Mouse (Mus musculus) heart, adult 2 months (tissue): ENCODE measurements around the gene Ube3b. TPM values are rescaled to one million over a fixed set of nuclear protein-coding genes. Genes with fewer than 3 reads are reported as not detected.
A peak's percentile ranks its signal among the peaks of the same experiment; 100 is the strongest.

Source experiments
- DNase-seq, 2 experiments: peaks; one replicate each; pipeline ENCODE4 v3.0.0; 2021
- H3K27ac ChIP-seq: fragments of 200-600 bp; 2 replicates; pipeline ENCODE4 v1.8.1; 2022
- H3K27me3 ChIP-seq: fragments of 200-500 bp; 2 replicates; pipeline ENCODE4 v1.6.1; 2012; ENCODE audit warnings: mild to moderate bottlenecking, low read length, inconsistent platforms, mixed read lengths; ENCODE audit not compliant: control insufficient read depth, insufficient read depth
- H3K36me3 ChIP-seq: fragments of 200-500 bp; 2 replicates; pipeline ENCODE4 v1.6.1; 2012; ENCODE audit warnings: low read length, inconsistent platforms; ENCODE audit not compliant: control insufficient read depth, insufficient read depth
- H3K4me1 ChIP-seq: fragments of 200-500 bp; 2 replicates; pipeline ENCODE4 v1.6.1; 2011; ENCODE audit warnings: low read length; ENCODE audit not compliant: control insufficient read depth, insufficient read depth
- H3K4me3 ChIP-seq: fragments of 200-600 bp; 2 replicates; pipeline ENCODE4 v1.8.1; 2022
- H3K79me2 ChIP-seq: fragments of 200-500 bp; replicated peaks from 2 replicates; pipeline ENCODE4 v1.6.1; 2012; ENCODE audit warnings: mild to moderate bottlenecking, inconsistent platforms, low read length, moderate library complexity, mixed read lengths; ENCODE audit not compliant: control insufficient read depth, insufficient read depth
- H3K9ac ChIP-seq: fragments of 200-500 bp; 2 replicates; pipeline ENCODE4 v1.6.1; 2012; ENCODE audit warnings: low read depth, mild to moderate bottlenecking, control low read depth, inconsistent platforms, low read length, mixed read lengths
- CTCF ChIP-seq: fragments of 200-600 bp; IDR thresholded peaks from 2 replicates; pipeline ENCODE4 v1.8.1; 2022; ENCODE audit warnings: antibody characterized with exemption, mild to moderate bottlenecking, moderate library complexity
- EP300 ChIP-seq: fragments of 200-500 bp; IDR thresholded peaks from 2 replicates; pipeline ENCODE4 v1.6.1; 2011; ENCODE audit warnings: low read depth, low read length, control low read depth; ENCODE audit not compliant: insufficient read depth
- POLR2A ChIP-seq: fragments of 200-500 bp; IDR thresholded peaks from 2 replicates; pipeline ENCODE4 v1.6.1; 2011; ENCODE audit warnings: mild to moderate bottlenecking, low read depth, low read length, control low read depth; ENCODE audit not compliant: insufficient read depth
- WGBS: fragments of 180-500 bp; shearing (Covaris S2); methylation state at CpG from one replicate; pipeline ENCODE4 v1.1.7; 2018; 5-methylcytosine and 5-hydroxymethylcytosine counted together
- intact Hi-C: fragments of 180-260 bp; cut with DNase I; formaldehyde crosslinking; loops from one replicate; pipeline ENCODE4 v1.15.1; 2025
- polyA plus RNA-seq: library from polyadenylated mRNA; depleted of rRNA; stranded (reverse); fragments of >200 nt; gene quantifications from 2 replicates; pipeline ENCODE4 v1.2.3, GENCODE M21; 2012
- total RNA-seq, 2 experiments: library from RNA; stranded (reverse); gene quantifications; 2 replicates each; pipeline ENCODE4 v1.2.3; 2021

The Ube3b gene
- total and polyA plus RNA-seq, 3 experiments = 84.2 to 101 (median 86.3) TPM

GRCm38 (mm10) chr5:114371331-114371730 is 9.1 kb upstream of the Ube3b start:
- Histone ChIP-seq H3K36me3 (peaks cover 9% of the 10 kb centered on the region), H3K9ac (no peak overlapping the region), H3K79me2 (no peaks in the 10 kb centered on the region; the same call in none of the 2 replicates), H3K4me3 (no peak overlapping the region), H3K4me1 (peaks cover 47% of the 10 kb centered on the region), H3K27ac (peak overlapping the region; percentile 79), H3K27me3 (no peaks in the 10 kb centered on the region)
- intact Hi-C loops = loop anchor here (10.0 kb wide), 1 partner anchor 197 kb away; no protein-coding TSS in a partner anchor
- 14% methylated on average over 3 of the region's 3 CpGs for WGBS
- TF ChIP-seq POLR2A (no peak), EP300 (no peak), CTCF (no peak)
- no peak for DNase-seq

- H3K4me1 ChIP-seq = peaks cover 47% of the 10 kb centered on the region
- DNase-seq = peak in 1 of 2 experiments; percentile 43
- intact Hi-C loops = loop anchor here (10.0 kb wide), 1 partner anchor 197 kb away; no protein-coding TSS in a partner anchor
- peak overlapping the region; percentile 79 for H3K27ac ChIP-seq
- H3K4me3 ChIP-seq = no peak overlapping the region; the same call in 1 of the 2 replicates
- TF ChIP-seq CTCF (no peak), POLR2A (no peak), EP300 (0 out of 2 replicates have a peak, but pooled peaks have one; percentile 38)
- no peak overlapping the region for H3K9ac ChIP-seq
- 41% methylated on average over 25 of the region's 25 CpGs for WGBS
- peaks cover 9% of the 10 kb centered on the region for H3K36me3 ChIP-seq
- no peaks in the 10 kb centered on the region for H3K27me3 ChIP-seq
- no peaks in the 10 kb centered on the region; the same call in none of the 2 replicates for H3K79me2 ChIP-seq
Observed at GRCm38 (mm10) chr5:114371731-114372473, 8.5 kb upstream of the Ube3b start.

- TF ChIP-seq CTCF (no peak), POLR2A (no peak), EP300 (no peak)
- no peak overlapping the region for H3K9ac ChIP-seq
- intact Hi-C loops = loop anchor here (10.0 kb wide), 1 partner anchor 198 kb away; no protein-coding TSS in a partner anchor
- DNase-seq = no peak
- peak overlapping the region; percentile 79 for H3K27ac ChIP-seq
- 55% methylated on average over 11 of the region's 11 CpGs for WGBS
- peaks cover 51% of the 10 kb centered on the region for H3K4me1 ChIP-seq
- no peaks in the 10 kb centered on the region; the same call in none of the 2 replicates for H3K79me2 ChIP-seq
- no peaks in the 10 kb centered on the region for H3K27me3 ChIP-seq
- H3K4me3 ChIP-seq = no peak overlapping the region; the same call in 1 of the 2 replicates
- H3K36me3 ChIP-seq = peaks cover 9% of the 10 kb centered on the region
Observed at GRCm38 (mm10) chr5:114372565-114372964, 7.8 kb upstream of the Ube3b start.

- Histone ChIP-seq H3K27ac (peak overlapping the region; percentile 84), H3K9ac (no peak overlapping the region), H3K4me1 (peaks cover 51% of the 10 kb centered on the region), H3K27me3 (no peaks in the 10 kb centered on the region), H3K4me3 (peak overlapping the region; percentile 4; the same call in 1 of the 2 replicates), H3K79me2 (no peaks in the 10 kb centered on the region; the same call in none of the 2 replicates), H3K36me3 (peaks cover 9% of the 10 kb centered on the region)
- 45% methylated on average over 11 of the region's 11 CpGs for WGBS
- TF ChIP-seq EP300 (no peak), POLR2A (no peak), CTCF (no peak)
- peak; percentile 66 to 70 for DNase-seq
- intact Hi-C loops = loop anchor here (10.0 kb wide), 1 partner anchor 198 kb away; no protein-coding TSS in a partner anchor
Observed at GRCm38 (mm10) chr5:114373174-114373573, 7.2 kb upstream of the Ube3b start.

GRCm38 (mm10) chr5:114373581-114373980 is 6.8 kb upstream of the Ube3b start:
- DNase-seq = no peak
- Histone ChIP-seq H3K36me3 (peaks cover 9% of the 10 kb centered on the region), H3K27ac (peak overlapping the region; percentile 84), H3K27me3 (no peaks in the 10 kb centered on the region), H3K4me3 (peak overlapping the region; percentile 4; the same call in 1 of the 2 replicates), H3K79me2 (no peaks in the 10 kb centered on the region; the same call in none of the 2 replicates), H3K9ac (no peak overlapping the region), H3K4me1 (peaks cover 51% of the 10 kb centered on the region)
- intact Hi-C loops = loop anchor here (10.0 kb wide), 1 partner anchor 199 kb away; no protein-coding TSS in a partner anchor
- TF ChIP-seq CTCF (no peak), EP300 (no peak), POLR2A (no peak)
- 80% methylated on average over 9 of the region's 9 CpGs for WGBS
